Mouse (Mus musculus) hindlimb bud, embryonic 11.5 days (tissue): Measurements from ENCODE around the gene Cntfr.
"Not testable (repeated sequence)": the region's sequence is repeated elsewhere in the genome, so short reads cannot be mapped to it uniquely, and the experiment has no call there.

ENCODE experiments used
- DNase-seq: peaks from one replicate; pipeline ENCODE4 v3.0.0-alpha.2; 2012; ENCODE audit warnings: low read depth, low spot score; ENCODE audit errors: extremely low spot score

Cntfr gene

DNA sequence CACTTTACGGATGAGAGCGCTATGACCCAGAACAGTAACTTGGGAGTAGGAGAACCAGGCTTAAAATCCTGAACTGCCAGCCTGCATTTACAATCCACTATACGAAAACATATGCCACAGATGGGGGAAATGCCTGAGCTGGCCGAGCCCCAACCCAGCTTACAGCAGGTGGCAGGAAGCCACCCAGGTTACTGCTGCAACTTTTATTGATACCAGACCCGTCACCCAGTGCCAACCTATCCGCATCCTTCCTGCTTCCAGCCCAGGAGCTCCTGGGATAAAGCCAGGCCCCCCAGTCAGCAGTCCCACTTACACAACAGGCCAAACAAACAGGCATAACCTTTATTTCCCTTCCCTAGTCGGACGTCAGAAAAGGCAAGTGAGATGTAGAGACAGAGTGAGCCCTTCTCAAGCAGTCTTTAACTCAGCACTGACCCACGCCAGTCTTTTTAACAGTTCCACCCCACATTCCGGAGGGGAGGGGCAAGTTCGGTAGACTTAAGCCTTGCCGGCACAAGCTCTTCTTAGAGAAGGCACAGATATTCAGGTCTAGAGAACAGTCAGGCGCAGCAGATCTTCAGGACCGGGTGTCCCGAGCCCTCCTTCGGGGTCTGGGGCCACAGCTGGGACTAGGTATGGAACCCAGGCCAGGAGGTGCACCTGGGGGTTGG lies 15.0 kb upstream of the Cntfr start:
- DNase-seq, result no peak

DNA sequence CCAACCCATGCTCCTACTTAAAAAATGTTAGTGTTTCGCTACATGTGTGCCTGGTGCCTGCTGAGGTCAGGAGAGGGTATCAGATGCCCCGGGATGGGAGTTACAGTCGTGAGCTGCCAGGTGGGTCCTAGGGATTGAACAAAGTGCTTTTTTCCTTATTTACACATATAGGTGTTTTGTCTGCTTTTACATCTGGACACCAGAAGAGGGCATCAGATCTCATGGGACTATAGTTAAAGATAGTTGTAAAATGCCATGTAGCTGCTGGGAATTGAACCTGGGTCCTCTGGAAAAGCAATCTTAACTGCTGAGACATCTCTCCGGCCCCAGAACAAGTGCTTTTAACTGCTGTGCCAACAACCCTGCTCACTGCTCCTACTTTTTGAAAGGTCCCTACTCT lies 13.3 kb upstream of the Cntfr start:
- no peak for DNase-seq

DNA sequence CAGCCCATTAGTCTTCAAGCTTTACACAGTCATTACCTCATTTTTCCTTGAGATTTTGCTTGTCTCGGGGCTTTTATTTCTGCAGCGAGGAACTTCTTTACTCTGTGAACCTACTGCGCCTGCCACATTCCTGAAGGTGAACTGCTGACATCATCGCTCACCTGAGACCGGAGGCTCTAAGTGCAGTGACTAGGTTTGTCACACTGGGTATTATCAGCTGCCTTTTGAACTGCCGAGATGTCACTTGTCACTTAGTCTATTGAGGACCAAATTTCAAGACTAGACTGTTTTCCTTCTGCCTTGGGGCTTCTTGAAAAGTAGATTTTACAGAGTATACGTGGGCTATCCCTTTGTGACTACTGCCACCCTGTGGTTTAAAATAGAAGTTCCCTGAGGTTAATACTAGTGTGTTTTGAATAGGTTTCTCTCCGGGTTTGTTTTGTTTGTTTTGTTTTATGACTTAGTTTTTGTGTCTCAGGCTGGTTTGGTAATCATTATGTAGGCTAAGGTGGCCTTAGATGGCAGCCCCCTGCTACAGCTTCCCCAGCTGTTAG lies 11.4 kb upstream of the Cntfr start:
- peak; percentile 63 for DNase-seq

DNA sequence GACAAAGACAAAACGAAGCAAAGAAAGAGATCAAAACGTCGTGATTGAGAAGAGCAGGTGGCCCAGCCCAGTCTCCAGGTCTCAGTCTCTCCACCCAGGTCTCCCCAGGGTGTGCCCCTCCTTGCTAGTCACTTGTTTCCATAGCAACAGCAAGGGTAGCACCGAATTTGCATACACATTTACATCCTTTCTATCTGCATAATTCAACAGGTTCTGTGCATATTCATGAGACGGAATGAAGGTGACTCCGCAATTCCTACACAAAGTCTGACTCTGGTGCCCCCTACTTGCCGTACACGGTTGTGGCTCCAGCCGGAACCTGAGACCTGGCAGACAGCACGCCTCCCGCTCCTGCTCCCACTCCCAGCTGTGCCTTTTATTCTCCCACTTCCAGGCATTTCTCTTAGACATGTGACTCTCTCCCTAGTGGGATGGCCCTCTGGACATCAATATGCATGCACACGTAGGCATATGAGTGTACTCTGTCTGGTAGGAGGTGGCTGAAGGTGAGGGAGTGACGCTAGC lies 10.2 kb upstream of the Cntfr start:
- no peak for DNase-seq

DNA sequence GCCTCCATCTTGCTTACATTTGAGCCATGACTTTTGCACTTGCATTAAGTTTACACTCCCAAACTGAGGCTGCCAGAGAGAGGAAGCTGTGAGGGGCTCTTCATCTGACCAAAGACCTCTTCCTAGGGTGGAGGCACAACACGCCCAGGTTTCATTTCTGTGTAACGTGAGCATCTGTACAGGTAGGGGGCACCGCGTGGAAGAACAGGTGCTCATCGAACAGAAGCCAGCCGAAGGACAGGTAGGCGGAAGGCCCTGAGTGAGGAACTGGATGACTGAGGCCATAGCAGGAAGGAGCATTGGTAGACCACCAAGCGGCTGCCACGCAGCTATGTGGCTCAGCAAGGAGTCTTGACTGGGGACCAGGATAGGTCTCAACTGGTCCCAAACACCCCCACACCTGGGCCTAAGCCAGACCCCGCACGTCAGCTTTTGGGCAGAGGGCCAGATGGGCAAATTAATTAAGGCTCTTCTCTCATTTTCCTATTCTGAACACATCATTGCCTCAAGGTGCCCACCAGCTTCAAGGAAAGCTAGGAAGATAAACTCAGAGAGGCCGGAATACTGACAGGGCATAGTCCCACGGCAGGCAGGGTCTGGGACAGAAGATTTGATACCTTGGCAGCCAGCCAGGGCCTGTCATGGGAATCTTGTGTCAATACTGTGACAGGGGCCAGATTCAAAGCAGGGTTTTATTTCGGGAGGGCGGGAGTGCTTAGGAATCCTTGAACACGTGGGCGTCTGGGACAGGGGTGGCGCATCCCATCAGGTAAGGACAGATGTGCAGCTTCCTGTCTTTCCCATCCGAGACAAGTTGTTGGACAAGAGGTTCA lies 9.2 kb upstream of the Cntfr start:
- no peak for DNase-seq

GRCm38 (mm10) chr4:41704651-41705050 lies 7.8 kb upstream of the Cntfr start:
- DNase-seq, result no peak

- DNase-seq, result not testable (repeated sequence)
Measured at GRCm38 (mm10) chr4:41702226-41702625, 5.3 kb upstream of the Cntfr start.

- DNase-seq, result not testable (repeated sequence)
Measured at GRCm38 (mm10) chr4:41700224-41700623, 3.3 kb upstream of the Cntfr start.

DNA sequence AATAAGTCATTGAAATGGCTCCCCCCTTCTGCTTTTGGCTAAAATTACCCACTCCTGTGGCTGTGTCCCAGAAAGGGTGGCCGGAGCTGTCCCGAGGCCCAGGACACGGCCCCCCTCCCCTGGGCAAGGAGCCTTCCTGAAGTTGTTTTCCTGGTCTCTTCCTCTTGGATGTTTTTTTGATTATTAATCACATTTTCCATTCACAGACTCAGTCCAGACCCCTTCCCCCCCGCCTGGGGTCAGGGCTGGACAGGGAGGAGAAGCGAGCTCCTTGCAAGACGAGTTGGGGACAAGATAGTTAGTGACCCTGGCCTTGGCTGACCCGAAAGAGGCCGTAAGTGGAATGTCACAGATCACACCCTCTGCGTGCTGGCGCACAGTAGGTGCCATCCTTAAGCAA lies 2.9 kb upstream of the Cntfr start, which contains the start of gene Il11ra1:
Il11ra1 (plus strand) TSS at position 207 of the 400 bp plus-strand sequence.
- DNase-seq, result not testable (repeated sequence)

GRCm38 (mm10) chr4:41698421-41699016 lies 1.6 kb upstream of the Cntfr start:
- not testable (repeated sequence) for DNase-seq

GRCm38 (mm10) chr4:41696452-41696851 lies 437 bp downstream of the Cntfr start:
- DNase-seq, result not testable (repeated sequence)

DNA sequence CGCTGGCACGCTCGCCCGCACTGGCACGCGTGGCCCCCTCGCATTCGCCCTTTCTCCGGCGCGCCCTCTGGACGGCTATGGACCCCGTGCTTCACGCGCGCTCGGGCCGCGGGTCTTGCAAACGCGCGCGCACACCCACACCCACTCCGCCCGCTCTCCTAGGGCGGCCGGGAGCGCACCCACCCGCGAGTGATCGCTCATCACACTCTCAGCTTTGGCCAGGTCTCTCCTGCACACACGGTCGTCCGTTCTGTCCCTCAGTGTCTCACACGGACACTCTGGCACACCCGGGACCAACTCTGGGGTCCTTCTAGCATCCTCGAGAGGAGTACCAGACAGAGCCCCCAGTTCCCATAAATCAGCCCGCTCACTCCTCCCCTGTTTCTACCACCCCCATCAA lies 1.1 kb downstream of the Cntfr start:
- DNase-seq, result not testable (repeated sequence)

DNA sequence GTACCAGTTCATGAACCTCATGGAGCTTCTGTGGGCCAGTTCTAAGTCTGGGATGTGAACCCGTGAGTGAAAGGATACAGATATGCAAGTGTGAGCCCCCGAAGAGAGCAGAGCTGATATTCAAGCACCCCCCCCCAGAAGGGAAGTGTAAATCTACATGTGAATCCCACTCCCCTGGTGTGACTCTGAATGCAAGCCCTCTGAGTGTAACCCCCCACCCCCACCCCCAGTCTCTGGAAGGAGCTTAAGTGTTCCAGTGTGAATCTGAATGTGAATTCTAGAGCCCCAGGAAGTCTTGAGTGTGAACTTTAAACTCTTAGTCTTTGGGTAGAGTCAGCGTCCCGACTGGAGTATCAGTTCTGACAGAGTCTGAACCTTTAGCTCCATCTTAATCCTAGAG lies 3.4 kb downstream of the Cntfr start:
- DNase-seq, result not testable (repeated sequence)

DNA sequence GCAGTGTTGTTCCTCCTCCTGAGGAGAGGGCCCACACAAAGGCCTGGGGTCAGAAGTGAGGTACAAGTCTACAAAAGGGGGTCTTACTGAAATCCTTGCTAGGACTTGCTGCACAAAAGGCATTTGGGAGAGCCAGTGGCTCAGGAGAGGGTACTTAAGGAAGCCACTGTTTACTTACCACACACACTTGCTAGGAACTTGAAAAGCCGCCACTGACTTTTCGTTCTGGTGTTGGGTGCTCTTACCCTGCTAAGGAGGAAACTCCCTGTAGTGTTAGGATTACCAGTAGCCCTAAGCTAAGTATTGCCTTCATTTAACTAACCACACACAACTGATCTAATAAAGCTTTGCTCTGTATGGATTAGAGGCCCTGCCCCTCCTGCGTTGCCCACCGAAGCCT lies 6.9 kb downstream of the Cntfr start:
- not testable (repeated sequence) for DNase-seq

- not testable (repeated sequence) for DNase-seq
Measured at GRCm38 (mm10) chr4:41688562-41688961, 8.3 kb downstream of the Cntfr start.

GRCm38 (mm10) chr4:41685882-41686492 lies 10.9 kb downstream of the Cntfr start:
- not testable (repeated sequence) for DNase-seq

DNA sequence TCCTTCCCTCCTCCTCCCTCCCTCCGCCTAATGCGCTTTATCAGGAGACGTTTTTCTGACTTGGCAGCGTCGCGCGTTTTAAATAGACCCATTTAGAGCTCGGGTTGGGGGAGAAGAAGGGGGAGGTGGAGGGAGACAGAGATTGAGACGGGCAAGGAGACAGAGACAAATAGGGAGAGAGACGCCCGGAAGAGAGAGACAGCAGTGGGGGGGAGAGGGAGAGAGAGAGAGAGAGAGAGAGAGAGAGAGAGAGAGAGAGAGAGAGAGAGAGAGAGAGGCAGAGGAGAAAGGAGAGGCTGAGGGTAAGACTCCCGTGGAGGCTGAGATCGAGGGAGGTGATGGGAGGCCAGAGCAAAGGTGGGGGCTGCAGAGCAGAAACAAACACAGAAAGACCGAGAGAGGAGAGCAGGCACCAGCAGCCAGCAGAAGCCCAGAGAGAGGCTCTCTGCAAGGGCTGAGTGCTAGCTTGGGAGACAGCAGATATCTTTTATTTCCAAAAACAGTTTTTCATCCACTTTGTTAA lies 11.9 kb downstream of the Cntfr start:
- not testable (repeated sequence) for DNase-seq

DNA sequence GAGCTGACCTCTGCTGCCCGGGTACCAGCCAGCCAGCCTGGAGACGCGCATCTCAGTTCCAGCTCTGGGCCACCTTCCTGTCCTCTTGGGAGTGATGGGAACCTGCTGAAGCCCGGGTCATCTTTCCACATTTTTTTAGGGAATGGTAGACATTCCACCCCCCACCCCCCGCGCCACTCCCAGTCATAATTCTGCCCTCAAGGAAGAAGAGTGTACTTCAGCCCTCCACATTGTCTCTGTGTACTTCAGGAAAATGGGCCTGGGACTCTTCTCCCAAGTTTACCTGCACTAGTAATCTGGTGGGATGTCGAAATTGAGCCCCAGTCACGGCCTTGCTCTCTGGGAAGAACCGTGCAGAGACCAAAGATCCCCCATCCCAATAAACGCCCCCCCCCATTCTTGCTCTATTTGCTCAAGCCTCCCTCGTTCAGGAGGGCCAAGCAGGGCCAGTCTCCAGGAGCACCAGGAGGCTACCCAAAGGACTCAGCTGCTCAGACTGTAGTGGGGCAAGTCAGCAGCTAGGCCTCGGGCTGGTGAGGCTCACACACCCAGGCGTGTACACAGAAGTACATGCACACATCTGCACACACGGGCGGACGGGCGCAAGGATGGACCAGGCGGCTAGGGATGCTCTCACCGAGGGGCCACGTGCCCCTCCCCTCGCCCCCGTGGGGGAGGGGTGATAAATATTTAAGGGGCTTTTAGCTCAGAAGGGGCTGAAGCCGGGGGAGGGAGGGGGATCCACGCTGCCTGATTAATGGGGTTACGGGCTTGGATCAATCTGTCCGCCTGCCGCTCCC lies 12.6 kb downstream of the Cntfr start:
- DNase-seq, result not testable (repeated sequence)

DNA sequence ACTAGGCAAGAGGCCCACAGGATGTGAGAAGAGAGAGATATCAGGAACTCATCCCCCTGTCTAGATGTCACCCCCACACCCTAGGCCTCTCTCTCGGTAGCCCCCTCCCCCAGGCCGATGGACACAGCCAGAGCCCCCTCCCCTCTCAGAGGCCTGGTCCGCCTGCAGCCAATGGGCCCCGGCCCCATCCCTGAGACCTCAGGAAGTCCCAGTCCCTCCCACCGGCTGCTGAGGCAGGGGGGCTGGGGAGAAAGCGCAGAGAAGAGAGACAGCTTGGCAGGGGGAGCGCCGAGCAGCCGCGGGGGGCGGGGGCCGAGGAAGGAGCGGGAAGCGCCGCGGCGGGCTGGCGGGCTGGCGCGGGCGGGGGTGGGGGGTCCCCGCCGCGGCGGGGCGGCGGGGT lies 13.6 kb downstream of the Cntfr start:
- DNase-seq, result not testable (repeated sequence)

DNA sequence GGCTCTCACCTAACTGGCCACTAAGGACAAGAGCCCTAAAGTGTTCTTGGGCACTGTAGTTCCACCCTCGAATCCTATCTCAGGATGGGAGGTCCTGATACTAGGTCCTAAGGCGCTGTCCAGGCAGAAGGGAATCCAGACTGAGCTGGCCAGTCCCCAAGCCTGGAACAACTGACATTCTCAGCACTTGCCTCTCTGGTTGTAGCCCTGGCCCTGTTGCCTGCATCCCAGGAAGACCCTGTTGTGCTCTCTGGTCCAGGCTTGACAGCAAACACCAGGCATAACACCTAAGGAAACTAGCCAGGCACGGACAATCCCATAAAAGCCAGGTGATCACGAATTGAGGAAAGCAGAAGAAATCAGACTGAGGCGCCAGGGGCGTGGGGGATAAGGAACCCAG lies 14.1 kb downstream of the Cntfr start:
- DNase-seq, result no peak
